Mouse (Mus musculus) cerebellum, postnatal 10 days (tissue): Measurements from ENCODE around the gene H2-Q7.
"Not testable (repeated sequence)": the region's sequence is repeated elsewhere in the genome, so short reads cannot be mapped to it uniquely, and the experiment has no call there.

Experiments used
- DNase-seq, 2 experiments: peaks; one replicate each; pipeline ENCODE4 v3.0.0; 2021; ENCODE audit warnings: mixed read lengths in 2 of 2

H2-Q7 gene

GRCm38 (mm10) chr17:35437386-35437936, 1.5 kb upstream of the H2-Q7 start:
- not testable (repeated sequence) for DNase-seq

- not testable (repeated sequence) for DNase-seq
These were observed 560 bp upstream of the H2-Q7 start for GRCm38 (mm10) chr17:35438395-35438794.

DNA sequence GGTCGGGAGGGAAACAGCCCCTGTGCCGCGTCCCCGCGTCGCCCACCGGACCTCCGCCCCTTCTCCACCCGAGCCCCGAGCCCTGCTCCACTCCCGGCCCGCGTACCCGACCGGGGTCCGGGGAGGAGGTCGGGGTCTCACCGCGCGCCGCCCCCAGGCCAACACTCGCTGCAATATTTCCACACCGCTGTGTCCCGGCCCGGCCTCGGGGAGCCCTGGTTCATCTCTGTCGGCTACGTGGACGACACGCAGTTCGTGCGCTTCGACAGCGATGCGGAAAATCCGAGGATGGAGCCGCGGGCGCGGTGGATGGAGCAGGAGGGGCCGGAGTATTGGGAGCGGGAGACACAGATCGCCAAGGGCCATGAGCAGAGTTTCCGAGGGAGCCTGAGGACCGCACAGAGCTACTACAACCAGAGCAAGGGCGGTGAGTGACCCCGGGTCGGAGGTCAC, 366 bp downstream of the H2-Q7 start:
- peak; percentile 47 to 52 for DNase-seq

- not testable (repeated sequence) for DNase-seq
These were observed 1.1 kb downstream of the H2-Q7 start for GRCm38 (mm10) chr17:35439925-35440645.

DNA sequence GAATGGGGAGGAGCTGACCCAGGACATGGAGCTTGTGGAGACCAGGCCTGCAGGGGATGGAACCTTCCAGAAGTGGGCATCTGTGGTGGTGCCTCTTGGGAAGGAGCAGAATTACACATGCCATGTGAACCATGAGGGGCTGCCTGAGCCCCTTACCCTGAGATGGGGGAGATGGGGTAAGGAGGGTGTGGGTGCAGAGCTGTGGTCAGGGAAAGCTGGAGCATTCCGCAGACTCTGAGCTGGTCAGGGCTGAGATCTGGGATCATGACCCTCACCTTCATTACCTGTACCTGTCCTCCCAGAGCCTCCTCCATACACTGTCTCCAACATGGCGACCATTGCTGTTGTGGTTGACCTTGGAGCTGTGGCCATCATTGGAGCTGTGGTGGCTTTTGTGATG, 3.4 kb downstream of the H2-Q7 start:
- DNase-seq: not testable (repeated sequence)

- not testable (repeated sequence) for DNase-seq
These were observed 5.6 kb downstream of the H2-Q7 start for GRCm38 (mm10) chr17:35444510-35444909.

DNA sequence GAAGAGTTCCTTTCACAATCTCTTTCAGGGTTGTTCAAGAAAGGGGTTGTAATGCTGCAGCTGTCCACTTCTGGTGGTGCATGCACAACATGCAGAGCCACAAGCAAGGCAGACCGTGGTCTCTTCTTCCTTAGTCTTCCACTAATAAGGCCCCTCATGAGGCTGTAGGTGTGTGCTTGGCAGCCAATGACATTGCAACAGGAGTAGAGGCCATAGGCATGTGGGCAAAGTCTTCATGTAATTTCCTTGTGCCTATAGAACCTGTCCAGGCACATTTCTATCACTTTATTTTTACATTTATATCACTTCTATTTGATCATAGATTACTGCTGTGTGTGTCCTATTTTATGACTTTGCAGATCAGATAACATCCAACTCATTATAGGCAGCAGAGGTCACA, 19.3 kb downstream of the H2-Q7 start:
- not testable (repeated sequence) for DNase-seq

DNA sequence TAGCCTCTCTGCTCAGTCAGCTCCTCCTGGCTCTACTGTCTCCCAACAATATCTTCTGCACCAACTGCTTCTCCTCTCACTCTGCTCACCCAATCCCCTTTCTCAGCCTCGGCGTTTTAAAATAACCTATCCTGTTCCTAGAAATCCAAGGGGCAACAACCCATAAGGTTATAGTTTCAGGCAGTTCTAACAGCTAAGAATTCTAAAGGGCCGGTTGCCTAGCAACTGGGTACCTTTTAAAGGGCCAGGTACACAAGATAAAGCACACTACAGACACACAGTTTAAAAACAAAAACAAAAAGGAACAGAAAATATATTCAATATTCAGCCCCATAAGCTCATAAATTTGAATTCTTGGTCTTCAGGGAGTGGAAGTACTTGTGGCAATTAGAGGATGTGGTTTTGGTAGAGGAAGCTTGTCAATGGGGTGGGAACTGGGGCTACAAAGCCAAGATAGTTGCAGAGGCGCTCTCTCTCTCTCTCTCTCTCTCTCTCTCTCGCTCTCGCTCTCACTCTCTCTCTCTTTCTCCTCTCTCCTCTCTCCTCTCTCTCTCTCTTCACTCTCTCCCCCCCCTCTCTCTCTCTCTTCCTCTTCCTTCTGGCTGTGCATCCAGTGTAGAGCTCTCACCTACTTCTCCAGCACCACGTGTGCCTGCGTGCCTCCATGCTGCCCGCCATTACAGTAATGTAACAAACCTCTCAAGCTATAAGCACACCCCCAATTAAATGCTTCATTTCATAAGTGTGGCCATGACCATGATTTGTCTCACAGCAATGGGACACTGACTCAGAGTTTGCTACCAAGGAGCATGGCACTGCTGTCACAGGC, 21.8 kb downstream of the H2-Q7 start:
- not testable (repeated sequence) for DNase-seq

DNA sequence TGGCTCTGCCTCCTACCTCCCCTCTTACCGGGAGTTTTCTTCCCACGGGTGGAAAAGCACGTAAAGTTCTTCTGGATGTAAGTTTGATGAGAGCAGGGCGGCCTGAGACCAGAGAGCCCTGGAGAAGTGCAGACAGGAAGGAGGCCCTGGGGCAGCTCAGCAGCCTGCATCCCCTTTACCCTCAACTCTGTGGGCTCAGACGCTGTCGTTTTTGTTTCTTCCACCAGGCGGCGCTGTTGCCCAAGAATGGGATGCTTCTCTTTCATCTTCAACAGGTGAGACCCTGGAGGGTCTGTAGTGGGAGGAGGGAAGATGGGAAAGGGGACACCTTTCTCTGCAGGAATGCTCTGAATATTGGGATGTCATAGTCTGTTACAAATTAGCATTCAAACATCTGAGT, 26.7 kb downstream of the H2-Q7 start:
- peak; percentile 40 to 54 for DNase-seq

DNA sequence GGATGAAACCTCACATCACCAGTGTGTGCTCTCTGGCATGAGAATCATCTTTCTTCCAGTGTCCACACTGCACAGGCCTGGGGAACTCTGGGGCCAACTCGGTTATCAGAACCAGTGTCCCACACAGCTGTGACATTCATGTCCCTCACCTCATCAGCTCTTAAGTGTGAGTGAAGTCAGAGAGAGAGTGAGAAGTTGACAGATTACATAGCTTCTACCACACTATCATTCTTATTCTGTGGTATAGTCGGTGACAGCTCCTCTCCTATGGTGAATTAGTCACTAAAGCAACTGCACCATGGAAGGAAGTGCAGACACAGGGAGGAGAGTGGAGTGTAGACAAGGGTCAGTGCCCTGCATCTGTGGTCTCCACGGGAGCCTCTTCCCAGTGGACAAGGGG, 30.0 kb downstream of the H2-Q7 start:
- DNase-seq: not testable (repeated sequence)

- DNase-seq: peak; percentile 13 to 14
These were observed 31.1 kb downstream of the H2-Q7 start, which contains the start of gene H2-Q10 for GRCm38 (mm10) chr17:35469842-35470751. Gene H2-Q10, plus strand, starts transcription at chr17:35470089.

DNA sequence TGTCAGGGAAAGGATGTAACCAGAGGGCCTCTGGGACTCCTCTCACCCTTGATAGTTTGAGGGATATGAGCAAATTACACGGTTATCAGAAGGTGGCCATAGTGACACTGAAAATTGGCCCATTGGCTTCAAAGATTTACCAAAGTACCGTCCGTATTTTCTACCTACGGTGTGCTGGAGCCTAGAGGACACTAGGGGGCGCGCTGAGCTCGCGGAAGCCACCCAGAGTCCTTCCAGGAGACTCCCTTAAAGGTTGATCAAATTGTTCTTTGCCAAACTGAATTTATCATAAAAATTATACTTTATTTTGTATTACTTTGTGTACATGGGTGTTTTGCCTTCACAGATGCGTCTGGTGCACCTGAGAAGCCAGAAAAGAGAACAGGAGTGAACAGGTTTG, 45.1 kb downstream of the H2-Q7 start:
- DNase-seq: peak; percentile 76 to 81

DNA sequence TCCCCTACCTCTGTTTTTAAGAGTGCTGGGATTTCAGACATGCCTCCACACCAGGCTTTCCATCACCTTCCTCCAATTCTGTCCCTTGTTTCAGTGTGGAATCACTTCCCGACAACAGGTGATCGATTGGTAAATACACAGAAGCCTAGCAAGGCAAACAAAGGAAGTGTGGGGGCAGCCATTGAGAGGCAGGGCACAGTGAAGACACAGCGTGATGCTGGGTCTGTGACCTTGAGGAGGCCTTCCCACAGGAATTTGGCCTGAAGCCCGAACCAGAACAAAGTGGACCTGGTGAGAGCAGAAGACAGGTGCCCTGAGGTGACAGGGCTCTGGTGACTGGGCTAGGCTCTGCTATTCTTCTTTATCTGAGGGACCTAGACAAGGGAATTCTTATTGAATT, 46.7 kb downstream of the H2-Q7 start:
- peak in 1 of 2 experiments; percentile 15 for DNase-seq

DNA sequence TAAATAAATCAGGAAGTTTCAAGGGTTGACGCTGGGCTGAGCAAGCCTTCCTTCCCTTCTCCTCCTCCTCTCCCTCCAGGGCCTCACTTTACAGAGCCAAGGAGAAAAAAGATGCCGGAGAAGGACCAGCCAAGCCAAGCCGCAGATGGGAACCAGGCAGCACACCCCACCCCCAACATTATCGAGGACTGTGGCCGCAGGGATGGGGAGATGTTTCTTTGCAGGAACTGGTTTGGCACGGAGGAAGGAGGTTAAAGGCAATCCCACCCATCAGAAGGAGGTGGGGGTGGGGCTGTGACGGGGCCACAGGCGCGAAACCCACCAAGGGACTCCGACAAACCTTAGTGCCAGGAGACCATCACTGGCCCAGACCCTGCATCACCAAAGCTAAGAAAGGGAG, 47.8 kb downstream of the H2-Q7 start:
- DNase-seq: peak; percentile 26 to 38

DNA sequence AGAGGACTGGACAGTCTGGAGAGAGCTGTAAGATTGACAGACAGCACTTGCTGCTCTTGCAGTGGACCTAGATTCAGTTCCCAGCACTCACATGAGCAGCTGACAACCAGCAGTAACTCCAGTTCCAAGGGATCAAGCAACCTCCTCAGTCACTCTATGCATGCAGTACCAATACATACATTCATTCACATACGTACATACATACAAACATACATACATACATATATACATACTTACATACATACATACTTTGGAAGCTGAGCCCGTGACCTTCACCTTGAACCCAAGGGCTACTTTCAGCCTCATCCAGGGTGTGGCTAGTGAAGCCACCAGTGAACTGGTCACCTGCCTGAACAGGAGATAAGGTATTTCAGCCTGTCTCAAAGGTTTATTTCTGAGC, 49.1 kb downstream of the H2-Q7 start:
- DNase-seq: no peak

DNA sequence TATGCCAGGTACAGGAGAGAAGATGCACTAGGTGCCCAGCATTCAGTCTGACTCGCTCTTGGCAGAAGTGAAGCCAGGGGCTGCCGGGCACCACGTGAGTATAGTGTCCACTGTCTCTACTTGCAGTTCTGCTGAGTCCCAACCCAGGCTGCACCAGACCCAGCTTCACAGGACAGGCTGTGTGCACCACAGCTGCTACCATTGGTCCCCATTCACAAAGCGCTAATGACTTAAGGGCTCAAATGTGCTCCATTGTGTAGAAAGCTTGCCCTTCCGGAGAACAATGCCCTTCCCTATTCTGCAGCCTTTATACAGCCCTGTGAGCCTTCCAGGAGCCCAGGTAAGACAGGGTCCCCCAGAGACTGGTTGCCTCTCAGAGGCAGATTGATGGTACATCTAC, 51.4 kb downstream of the H2-Q7 start:
- no peak for DNase-seq
